Mouse (Mus musculus) thymus, adult 2 months (tissue): ENCODE results near the gene Mfsd5. TPM values are rescaled to one million over a fixed set of nuclear protein-coding genes. Genes with fewer than 3 reads are reported as not detected.

Experiments
- DNase-seq: peaks from one replicate; pipeline ENCODE4 v3.0.0; 2021
- H3K27ac ChIP-seq: fragments of 200-500 bp; 2 replicates; pipeline ENCODE4 v1.5.1; 2012; ENCODE audit warnings: low read length, control low read depth; ENCODE audit not compliant: control insufficient read depth, insufficient read depth
- H3K27me3 ChIP-seq: fragments of 200-500 bp; 2 replicates; pipeline ENCODE4 v1.6.1; 2012; ENCODE audit warnings: mild to moderate bottlenecking, low read length, moderate library complexity, mixed read lengths; ENCODE audit not compliant: control insufficient read depth, insufficient read depth
- H3K36me3 ChIP-seq: fragments of 200-500 bp; 2 replicates; pipeline ENCODE4 v1.6.1; 2012; ENCODE audit warnings: mild to moderate bottlenecking, low read length, moderate library complexity; ENCODE audit not compliant: control insufficient read depth, insufficient read depth
- H3K4me1 ChIP-seq: fragments of 200-500 bp; replicated peaks from 2 replicates; pipeline ENCODE4 v1.6.1; 2012; ENCODE audit warnings: low read length; ENCODE audit not compliant: control insufficient read depth, insufficient read depth
- H3K4me3 ChIP-seq: fragments of 200-500 bp; 2 replicates; pipeline ENCODE4 v1.5.1; 2012; ENCODE audit warnings: mild to moderate bottlenecking, low read length, control low read depth, moderate library complexity; ENCODE audit not compliant: control insufficient read depth, insufficient read depth
- CTCF ChIP-seq: fragments of 200-500 bp; IDR thresholded peaks from 2 replicates; pipeline ENCODE4 v1.5.1; 2012; ENCODE audit warnings: mild to moderate bottlenecking, control low read depth, low read length, moderate library complexity, borderline replicate concordance; ENCODE audit not compliant: control insufficient read depth, poor library complexity, insufficient read depth; ENCODE audit errors: extremely low read depth
- POLR2A ChIP-seq: fragments of 200-500 bp; IDR thresholded peaks from 2 replicates; pipeline ENCODE4 v1.6.1; 2012; ENCODE audit warnings: mild to moderate bottlenecking, low read length, control low read depth, moderate library complexity; ENCODE audit not compliant: control insufficient read depth, poor library complexity, insufficient read depth; ENCODE audit errors: extremely low read depth
- WGBS: fragments of 180-500 bp; shearing (Covaris S2); methylation state at CpG from one replicate; pipeline ENCODE4 v1.1.7; 2018; 5-methylcytosine and 5-hydroxymethylcytosine counted together
- polyA plus RNA-seq: library from polyadenylated mRNA; depleted of rRNA; stranded (reverse); fragments of >200 nt; gene quantifications from 2 replicates; pipeline ENCODE4 v1.2.3, GENCODE M21; 2012

The Mfsd5 gene
- polyA plus RNA-seq, 1 experiment = 92.5 TPM

DNA sequence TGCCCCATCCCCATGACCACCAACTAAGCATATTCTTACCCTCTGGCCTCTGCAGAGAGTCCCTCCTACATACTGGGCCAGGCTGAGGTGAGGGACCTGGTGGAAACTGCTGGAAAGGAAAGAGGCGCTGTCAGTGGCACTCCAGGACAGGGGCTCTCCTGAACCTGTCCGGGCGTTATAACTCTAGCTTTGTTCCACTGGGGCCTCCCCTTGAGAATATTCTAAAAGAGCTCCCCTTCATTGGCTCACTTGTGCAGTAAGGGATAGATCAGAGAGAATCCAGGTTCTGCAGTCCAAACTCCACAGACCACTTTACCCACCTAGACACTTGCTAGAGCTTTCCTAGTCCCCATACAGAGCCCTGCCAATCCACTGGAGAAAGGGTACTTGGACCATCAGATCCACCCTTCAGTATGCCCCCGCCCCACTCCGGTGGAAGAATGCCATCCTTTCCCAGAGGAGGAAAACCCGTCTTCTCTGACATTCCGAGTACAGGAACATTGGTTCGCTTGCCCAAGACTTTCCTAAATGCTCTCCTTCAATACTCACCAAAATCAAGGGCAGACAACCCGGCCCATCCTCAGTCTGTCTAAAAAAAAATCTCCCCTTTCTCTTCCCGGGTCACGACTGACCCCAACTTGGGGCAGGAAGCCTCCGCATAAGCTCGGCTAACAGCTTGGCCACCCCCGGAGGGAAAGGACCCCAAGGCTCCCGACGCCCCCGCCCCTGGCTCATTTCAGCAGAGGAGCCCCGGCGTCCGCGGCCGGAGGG, 22.6 kb upstream of the Mfsd5 start:
- DNase-seq = no peak
- no peak for TF ChIP-seq CTCF
- no peak for TF ChIP-seq POLR2A
- H3K4me1 ChIP-seq = peaks cover 6% of the 10 kb centered on the region
- peak overlapping the region; percentile 46 for H3K4me3 ChIP-seq
- H3K27ac ChIP-seq = no peak overlapping the region
- WGBS = 32% methylated on average over 22 of the region's 22 CpGs
- no peaks in the 10 kb centered on the region for H3K36me3 ChIP-seq
- H3K27me3 ChIP-seq = peaks cover 9% of the 10 kb centered on the region; the same call in 1 of the 2 replicates

DNA sequence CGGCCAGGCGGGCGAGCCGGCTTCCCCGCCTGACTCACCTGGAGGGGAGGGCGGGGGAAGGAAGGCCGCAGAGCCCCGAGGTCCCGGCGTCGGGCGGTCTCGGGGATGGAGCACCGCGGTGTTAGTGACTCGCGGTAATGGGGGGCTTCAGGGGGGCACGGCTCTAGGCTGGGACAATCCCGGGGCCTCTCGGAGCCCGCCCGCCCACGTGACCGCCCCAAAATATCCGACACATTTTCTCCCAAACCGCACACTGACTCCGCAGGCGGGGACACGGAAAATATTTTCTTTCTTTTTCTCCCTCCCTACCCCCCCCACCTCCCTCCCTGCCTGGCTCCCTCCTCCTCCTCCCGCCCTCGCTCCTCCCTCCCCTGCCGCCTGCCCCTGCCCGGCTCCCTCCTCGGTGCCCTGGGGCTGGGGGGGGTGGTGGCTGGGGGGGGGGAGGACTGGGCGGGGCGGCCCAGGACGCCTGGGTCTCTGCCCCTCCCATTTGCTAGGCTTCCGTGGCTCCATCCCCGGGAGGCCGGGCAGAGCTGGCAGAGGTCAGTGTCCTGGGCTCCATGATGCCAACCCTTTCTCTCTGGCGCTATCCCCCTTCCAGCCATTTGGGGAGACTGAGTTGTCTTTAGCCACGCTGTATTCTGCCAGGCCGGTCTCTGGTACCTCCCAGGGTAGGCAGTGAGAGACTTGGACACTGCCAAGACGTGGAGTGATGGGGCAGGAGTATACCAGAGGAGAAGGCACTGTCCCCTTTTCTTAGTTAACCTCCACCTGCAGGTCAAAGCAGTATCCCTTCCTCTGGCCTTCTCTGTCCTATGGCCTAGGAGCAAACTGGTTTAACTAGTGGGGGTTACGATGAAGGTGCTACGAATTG, 21.8 kb upstream of the Mfsd5 start, which contains the start of gene Rarg:
Gene Rarg, minus strand, starts transcription at position 316 of the 874 bp plus-strand sequence.
- H3K36me3 ChIP-seq = no peaks in the 10 kb centered on the region
- no peak for DNase-seq
- H3K27me3 ChIP-seq = peaks cover 9% of the 10 kb centered on the region; the same call in 1 of the 2 replicates
- H3K27ac ChIP-seq = peak within 1 kb of the TSS; percentile 11; the same call in 1 of the 2 replicates
- WGBS = 5% methylated on average over 44 of the region's 46 CpGs
- TF ChIP-seq CTCF = no peak
- no peak for TF ChIP-seq POLR2A
- peaks cover 6% of the 10 kb centered on the region for H3K4me1 ChIP-seq
- peak within 1 kb of the TSS; percentile 46 for H3K4me3 ChIP-seq

DNA sequence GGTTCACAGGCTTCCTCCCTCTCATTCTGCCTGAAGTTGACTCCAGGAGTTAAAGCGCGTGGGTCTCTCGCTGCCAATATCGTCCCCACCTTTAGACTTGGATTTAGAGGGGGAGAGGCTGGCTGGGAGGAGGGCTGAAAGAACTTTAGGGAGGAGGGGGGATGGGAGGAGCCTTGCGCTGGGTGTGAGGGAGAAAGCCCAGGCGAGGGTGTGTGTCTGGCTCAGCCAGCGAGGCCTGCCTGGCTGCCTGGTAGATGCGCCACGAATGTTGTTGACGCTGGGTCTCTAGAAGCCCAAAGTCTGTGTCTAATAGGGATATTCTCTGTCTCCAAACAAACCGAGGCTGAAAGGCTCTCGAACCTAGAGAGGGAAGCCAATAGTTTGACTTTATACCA, 21.2 kb upstream of the Mfsd5 start:
- Histone ChIP-seq H3K27me3 (peaks cover 9% of the 10 kb centered on the region; the same call in 1 of the 2 replicates), H3K36me3 (no peaks in the 10 kb centered on the region), H3K27ac (peak overlapping the region; percentile 11; the same call in 1 of the 2 replicates), H3K4me1 (peaks cover 11% of the 10 kb centered on the region), H3K4me3 (no peak overlapping the region)
- 63% methylated on average over 12 of the region's 12 CpGs for WGBS
- TF ChIP-seq CTCF (no peak), POLR2A (no peak)
- no peak for DNase-seq

DNA sequence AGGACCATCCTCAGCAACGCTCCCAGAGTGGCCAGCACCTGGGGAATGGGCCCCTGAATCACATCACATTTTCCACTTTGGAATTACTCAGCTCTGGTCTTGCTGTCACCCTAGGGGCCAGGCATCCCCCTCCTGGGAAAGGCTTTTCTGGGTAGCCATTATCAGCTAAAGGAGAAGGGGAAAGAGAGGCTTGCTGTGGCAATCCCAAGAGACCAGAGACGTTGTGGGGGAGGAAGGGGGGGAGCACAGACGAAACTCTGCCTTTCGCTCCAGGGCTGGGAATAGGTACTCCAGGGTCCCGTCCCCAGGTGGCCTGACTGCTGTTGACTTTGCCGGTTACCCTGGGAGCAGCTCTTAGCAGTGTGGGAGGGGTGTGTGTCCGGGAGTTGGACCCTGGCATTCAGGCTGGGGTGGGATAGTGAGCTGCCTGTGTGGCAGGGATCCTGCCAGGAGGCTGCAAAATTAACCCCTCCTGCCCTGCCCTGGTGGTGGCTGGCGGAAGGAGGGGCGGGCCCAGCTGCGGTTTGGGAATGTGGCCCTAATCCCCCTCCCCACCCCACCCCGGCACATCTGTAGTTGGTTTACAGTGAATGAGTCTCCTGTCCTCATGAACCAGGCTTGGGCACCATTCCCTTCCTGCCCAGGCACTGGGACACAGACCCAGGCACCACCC, 20.5 kb upstream of the Mfsd5 start:
- no peak overlapping the region for H3K27ac ChIP-seq
- TF ChIP-seq POLR2A (no peak), CTCF (no peak)
- H3K36me3 ChIP-seq = no peaks in the 10 kb centered on the region
- H3K4me1 ChIP-seq = peaks cover 11% of the 10 kb centered on the region
- 92% methylated on average over 11 of the region's 11 CpGs for WGBS
- H3K4me3 ChIP-seq = no peak overlapping the region
- no peak for DNase-seq
- peaks cover 9% of the 10 kb centered on the region; the same call in 1 of the 2 replicates for H3K27me3 ChIP-seq

DNA sequence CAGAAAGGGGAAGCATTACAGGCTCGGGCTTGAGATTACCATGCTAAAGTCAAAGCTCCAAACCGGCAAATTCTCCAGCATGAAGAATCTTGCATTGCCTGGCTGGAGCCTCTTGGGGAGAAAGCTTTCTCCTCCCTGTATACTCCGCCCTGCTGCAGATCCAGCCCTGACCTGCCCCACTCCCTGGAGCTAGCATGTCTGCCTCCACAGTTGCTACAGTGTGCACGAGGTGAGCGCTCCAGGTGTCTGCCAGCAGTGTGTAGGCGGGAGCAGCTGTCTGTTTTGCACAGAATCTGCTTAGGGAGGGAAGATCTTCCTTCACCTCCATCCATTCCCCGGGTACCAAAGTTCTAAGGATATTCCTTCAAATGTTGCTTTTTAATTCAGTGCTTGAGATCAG, 16.7 kb upstream of the Mfsd5 start:
- Histone ChIP-seq H3K27ac (no peak overlapping the region), H3K4me1 (peaks cover 7% of the 10 kb centered on the region), H3K4me3 (no peak overlapping the region), H3K27me3 (peaks cover 5% of the 10 kb centered on the region; the same call in 1 of the 2 replicates), H3K36me3 (no peaks in the 10 kb centered on the region)
- DNase-seq = no peak
- TF ChIP-seq CTCF (no peak), POLR2A (no peak)
- 71% methylated on average over 7 of the region's 7 CpGs for WGBS

DNA sequence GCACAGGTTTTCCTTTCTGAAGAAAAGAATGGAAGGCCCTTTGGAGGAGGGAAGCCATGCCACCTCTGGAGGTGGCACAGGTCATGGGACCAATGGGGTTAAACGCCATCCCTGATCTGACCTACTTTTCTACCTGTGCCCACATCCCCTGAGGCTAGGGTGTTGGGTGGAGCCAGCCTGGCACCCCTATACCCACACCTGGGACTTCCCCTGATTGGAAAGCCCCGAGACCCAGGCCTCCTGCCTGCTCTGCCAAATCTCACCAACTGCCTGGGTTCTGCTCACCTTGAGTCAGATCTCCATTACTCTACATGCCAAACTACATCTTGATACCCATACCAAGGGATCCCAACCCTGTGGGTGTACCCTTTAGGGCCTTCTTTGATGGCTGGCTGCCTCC, 16.2 kb upstream of the Mfsd5 start:
- DNase-seq = no peak
- no peak overlapping the region for H3K4me3 ChIP-seq
- 48% methylated on average over 2 of the region's 2 CpGs for WGBS
- peaks cover under 1% of the 10 kb centered on the region; the same call in 1 of the 2 replicates for H3K27me3 ChIP-seq
- H3K4me1 ChIP-seq = peaks cover 5% of the 10 kb centered on the region
- no peaks in the 10 kb centered on the region for H3K36me3 ChIP-seq
- TF ChIP-seq CTCF (no peak), POLR2A (no peak)
- 0 out of 2 replicates have a peak overlapping the region, but pooled peaks have one; percentile 37 for H3K27ac ChIP-seq
